Mouse (Mus musculus): ENCODE measurements around the gene Zmynd15. TPM values are rescaled to one million over a fixed set of nuclear protein-coding genes. Genes with fewer than 3 reads are reported as not detected.
"Not testable (repeated sequence)": the region's sequence is repeated elsewhere in the genome, so short reads cannot be mapped to it uniquely, and the experiment has no call there.

The Zmynd15 gene
- total RNA-seq, 2 experiments from 2014 or later = 0.36 to 0.44 TPM

GRCm38 (mm10) chr11:70451797-70452498 lies 7.3 kb upstream of the Zmynd15 start, which contains the start of gene Med11:
TSS of gene Med11 (plus strand) at chr11:70451919.
- DNase-seq (ENCODE audit: extremely low spot score in 1 of 2, low spot score in 2 of 2) = peak; percentile 92
- intact Hi-C loops (cut with DNase I) = loop anchor here (1.0 to 2.0 kb wide), 3 partner anchors 19 to 195 kb away; partner anchors contain the start of genes Rnf167 and Slc25a11
- Histone ChIP-seq H3K4me3 (peak within 1 kb of the TSS; percentile 83), H3K27ac (peak within 1 kb of the TSS; percentile 99)
- TF ChIP-seq CTCF (IDR thresholded peaks at IDR 0.05) = peak; percentile 86

- DNase-seq (ENCODE audit: extremely low spot score in 1 of 2, low spot score in 2 of 2) = no peak
- Histone ChIP-seq H3K27ac (no peak overlapping the region), H3K4me3 (no peak overlapping the region)
- no peak for TF ChIP-seq CTCF (IDR thresholded peaks at IDR 0.05)
- intact Hi-C loops (cut with DNase I) = loop anchor here (2.0 kb wide), 1 partner anchor 57 kb away; no protein-coding TSS in a partner anchor
Measured at GRCm38 (mm10) chr11:70453261-70454044, 5.8 kb upstream of the Zmynd15 start.

DNA sequence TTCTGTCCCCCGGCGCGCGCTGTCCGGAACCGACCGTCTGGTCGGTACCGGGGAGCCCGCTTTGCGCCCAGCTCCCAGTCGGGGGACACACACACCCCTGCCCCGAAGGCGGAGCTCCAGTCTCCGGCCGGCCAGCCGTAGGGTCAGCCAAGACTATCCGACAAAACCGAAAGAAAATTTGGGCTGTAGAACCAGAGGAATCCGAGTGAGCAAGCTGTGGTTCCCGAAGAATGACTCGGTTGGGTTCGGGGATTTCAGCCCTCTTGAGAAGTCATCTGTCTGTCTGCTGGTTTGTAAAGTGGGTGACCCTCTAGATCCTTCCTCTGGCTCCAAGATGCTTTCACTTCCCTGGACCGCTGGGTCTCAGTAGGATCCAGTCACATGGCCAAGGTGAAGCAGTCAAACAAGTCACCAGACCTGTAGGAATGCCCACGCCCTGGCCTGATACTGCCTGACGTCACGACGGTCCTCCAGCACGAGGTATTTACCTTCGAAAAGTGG lies 418 bp downstream of the Zmynd15 start, which contains the start of gene Cxcl16:
TSS of gene Cxcl16 (minus strand) at position 384 of the 501 bp plus-strand sequence.
- TF ChIP-seq CTCF (IDR thresholded peaks at IDR 0.05) = no peak
- DNase-seq (ENCODE audit: extremely low spot score in 1 of 2, low spot score in 2 of 2) = no peak
- peak within 1 kb of the TSS; percentile 52 for H3K4me3 ChIP-seq
- no peak within 1 kb of the TSS for H3K27ac ChIP-seq
- intact Hi-C loops (cut with DNase I) = no loop called here

DNA sequence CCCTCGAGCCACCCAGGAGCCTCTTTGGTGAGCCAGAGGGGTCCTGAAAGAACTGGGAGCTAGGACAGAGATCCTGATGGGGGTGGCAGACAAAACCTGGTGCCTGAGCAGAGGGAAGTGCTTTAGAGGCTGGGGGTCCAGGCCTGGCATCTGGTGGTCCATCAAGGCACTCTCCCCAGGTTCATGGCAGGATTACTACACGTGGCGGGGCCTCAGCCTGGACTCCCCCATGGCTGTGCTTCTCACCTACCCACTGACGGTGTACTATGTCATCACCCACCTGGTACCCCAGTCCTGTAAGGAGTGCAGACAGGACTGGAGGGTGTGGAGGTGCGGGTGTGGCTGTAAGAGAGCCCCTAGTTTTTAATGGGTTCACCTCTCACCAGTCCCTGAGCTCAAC lies 4.7 kb downstream of the Zmynd15 start:
- intact Hi-C loops (cut with DNase I) = no loop called here
- no peak for TF ChIP-seq CTCF (IDR thresholded peaks at IDR 0.05)

GRCm38 (mm10) chr11:70465211-70465610 lies 6.0 kb downstream of the Zmynd15 start:
- no peak overlapping the region for H3K27ac ChIP-seq
- intact Hi-C loops (cut with DNase I) = no loop called here
- H3K4me3 ChIP-seq = no peak overlapping the region; the same call in 1 of the 2 replicates
- DNase-seq (ENCODE audit: extremely low spot score in 1 of 2, low spot score in 2 of 2) = no peak
- TF ChIP-seq CTCF (IDR thresholded peaks at IDR 0.05) = no peak

More for the DNA sequence above, 4.7 kb downstream of the Zmynd15 start:
- Histone ChIP-seq H3K27ac (no peak overlapping the region), H3K4me3 (no peak overlapping the region)
- no peak for DNase-seq (ENCODE audit: extremely low spot score in 1 of 2, low spot score in 2 of 2)

DNA sequence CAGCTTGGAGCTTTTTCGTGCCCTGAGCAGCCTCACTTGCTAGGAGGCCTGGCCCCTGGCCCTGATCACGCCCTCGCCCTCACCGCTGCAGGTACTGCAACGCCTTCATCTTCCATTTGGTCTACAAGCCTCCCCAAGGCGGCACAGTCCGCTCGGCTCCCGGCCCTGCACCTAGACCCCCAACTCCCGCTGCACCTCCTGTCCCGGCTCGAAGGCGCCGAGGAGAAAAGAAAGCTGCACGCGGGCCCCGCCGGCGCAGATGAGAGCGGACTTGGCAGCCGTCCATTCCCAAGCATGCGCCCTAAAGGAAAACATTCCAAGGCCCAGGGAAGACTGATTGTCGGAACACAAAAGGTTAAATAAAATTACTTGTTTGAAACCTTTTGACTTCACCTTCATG lies 6.6 kb downstream of the Zmynd15 start:
- Histone ChIP-seq H3K27ac (no peak overlapping the region), H3K4me3 (peak overlapping the region; percentile 34)
- DNase-seq (ENCODE audit: extremely low spot score in 1 of 2, low spot score in 2 of 2) = peak in 1 of 2 experiments; percentile 31
- intact Hi-C loops (cut with DNase I) = no loop called here
- TF ChIP-seq CTCF (IDR thresholded peaks at IDR 0.05) = no peak

- no peak for DNase-seq (ENCODE audit: extremely low spot score in 1 of 2, low spot score in 2 of 2)
- intact Hi-C loops (cut with DNase I) = no loop called here
- H3K4me3 ChIP-seq = no peak overlapping the region
- TF ChIP-seq CTCF (IDR thresholded peaks at IDR 0.05) = no peak
- no peak overlapping the region for H3K27ac ChIP-seq
Measured at GRCm38 (mm10) chr11:70467902-70468619, 8.8 kb downstream of the Zmynd15 start.

- Histone ChIP-seq H3K27ac (no peak overlapping the region), H3K4me3 (no peak overlapping the region)
- no peak for TF ChIP-seq CTCF (IDR thresholded peaks at IDR 0.05)
- no peak for DNase-seq (ENCODE audit: extremely low spot score in 1 of 2, low spot score in 2 of 2)
- intact Hi-C loops (cut with DNase I) = no loop called here
Measured at GRCm38 (mm10) chr11:70469764-70470163, 10.5 kb downstream of the Zmynd15 start.

DNA sequence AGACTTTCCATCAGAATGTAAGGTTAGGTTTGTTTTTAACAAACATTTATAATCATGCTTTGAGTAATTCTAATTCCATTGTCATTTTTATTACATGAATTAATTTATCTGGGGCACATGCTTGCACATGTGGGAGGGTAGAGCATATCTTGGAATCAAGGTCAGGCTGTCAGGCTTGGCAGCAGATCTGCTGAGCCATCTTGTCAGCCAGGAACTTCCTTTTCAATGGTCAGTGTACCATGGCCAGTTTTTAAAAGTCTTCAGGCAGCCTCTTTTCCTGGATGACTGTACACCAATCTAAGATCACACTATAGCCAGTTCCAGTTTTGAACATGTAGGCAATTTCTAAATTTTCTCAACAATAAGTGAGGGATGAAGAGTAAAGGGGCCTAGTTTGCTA lies 13.5 kb downstream of the Zmynd15 start:
- no peak for TF ChIP-seq CTCF (IDR thresholded peaks at IDR 0.05)
- intact Hi-C loops (cut with DNase I) = no loop called here
- Histone ChIP-seq H3K27ac (no peak overlapping the region), H3K4me3 (no peak overlapping the region)
- DNase-seq (ENCODE audit: extremely low spot score in 1 of 2, low spot score in 2 of 2) = no peak

DNA sequence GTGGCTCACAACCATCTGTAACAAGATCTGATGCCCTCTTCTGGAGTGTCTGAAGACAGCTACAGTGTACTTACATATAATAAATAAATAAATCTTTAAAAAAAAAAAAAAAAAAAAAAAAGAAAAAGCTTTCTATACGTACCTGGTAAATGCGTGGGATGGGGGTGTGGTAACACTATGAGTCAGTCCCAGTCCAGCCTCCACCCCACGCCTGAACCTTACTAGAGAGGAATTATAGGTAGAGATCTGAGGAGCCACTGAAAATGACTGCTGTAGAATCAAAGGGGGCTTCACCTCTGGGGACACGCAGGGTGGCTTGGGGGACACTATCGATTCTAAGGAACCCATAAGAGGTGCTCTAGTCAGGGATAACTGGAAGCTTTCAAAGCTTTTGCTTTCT lies 14.1 kb downstream of the Zmynd15 start:
- DNase-seq (ENCODE audit: extremely low spot score in 1 of 2, low spot score in 2 of 2); H3K27ac ChIP-seq; intact Hi-C loops (cut with DNase I); H3K4me3 ChIP-seq: not testable (repeated sequence)

GRCm38 (mm10) chr11:70474872-70475534 lies 15.8 kb downstream of the Zmynd15 start:
- Histone ChIP-seq H3K4me3 (no peak overlapping the region), H3K27ac (no peak overlapping the region)
- intact Hi-C loops (cut with DNase I) = no loop called here
- DNase-seq (ENCODE audit: extremely low spot score in 1 of 2, low spot score in 2 of 2) = no peak
- no peak for TF ChIP-seq CTCF (IDR thresholded peaks at IDR 0.05)

Measured in left cerebral cortex, adult 2 months (tissue).